Mouse (Mus musculus) kidney, embryonic 16.5 days (tissue): ENCODE measurements around the gene Pbx2. TPM values are rescaled to one million over a fixed set of nuclear protein-coding genes. Genes with fewer than 3 reads are reported as not detected.

Experiments used
- ATAC-seq: fragments of 200-750 bp; cut with Nextera tagmentation; 2 replicates; pipeline ENCODE4 v1.8.0; 2017; ENCODE audit warnings: moderate TSS enrichment; ENCODE audit not compliant: low FRiP score, low TSS enrichment
- H3K27ac ChIP-seq: fragments of 300-500 bp; sonication (generic); 2 replicates; pipeline ENCODE4 v1.5.1; 2014; ENCODE audit warnings: low read length
- H3K27me3 ChIP-seq: fragments of 300-500 bp; sonication (generic); 2 replicates; pipeline ENCODE4 v1.6.1; 2014; ENCODE audit warnings: low read length, control low read depth, mixed read lengths; ENCODE audit not compliant: insufficient read depth
- H3K36me3 ChIP-seq: fragments of 300-500 bp; sonication (generic); 2 replicates; pipeline ENCODE4 v1.6.1; 2014; ENCODE audit warnings: low read length, control low read depth, mixed read lengths; ENCODE audit not compliant: insufficient read depth
- H3K4me1 ChIP-seq: fragments of 300-500 bp; sonication (generic); 2 replicates; pipeline ENCODE4 v1.6.1; 2014; ENCODE audit warnings: low read length, control low read depth, mixed read lengths; ENCODE audit not compliant: insufficient read depth
- H3K4me2 ChIP-seq: fragments of 300-500 bp; sonication (generic); replicated peaks from 2 replicates; pipeline ENCODE4 v1.6.1; 2014; ENCODE audit warnings: low read depth, low read length
- H3K4me3 ChIP-seq: fragments of 300-500 bp; sonication (generic); 2 replicates; pipeline ENCODE4 v1.5.1; 2014; ENCODE audit warnings: mild to moderate bottlenecking, low read length
- H3K9ac ChIP-seq: fragments of 300-500 bp; sonication (generic); replicated peaks from 2 replicates; pipeline ENCODE4 v1.6.1; 2014; ENCODE audit warnings: low read length
- H3K9me3 ChIP-seq: fragments of 300-500 bp; sonication (generic); 2 replicates; pipeline ENCODE4 v1.6.1; 2016; ENCODE audit warnings: low read length, control low read depth
- WGBS: fragments of 180-500 bp; shearing (Covaris S2); extraction: QIAGEN DNeasy Blood & Tissue Kit; methylation state at CpG from one replicate; pipeline ENCODE4 v1.1.7; 2014; 5-methylcytosine and 5-hydroxymethylcytosine counted together
- polyA plus RNA-seq: library from polyadenylated mRNA; unstranded; fragments of >200 nt; fragmentation: Nextera tagmentation; extraction: Ambion mirVana; gene quantifications from 2 replicates; pipeline ENCODE4 v1.2.1, GENCODE M21; 2015

The Pbx2 gene
- polyA plus RNA-seq, 1 experiment from 2014 or later: 13.1 TPM

- Histone ChIP-seq H3K4me3 (no peak overlapping the region), H3K9ac (no peak overlapping the region; the same call in 1 of the 2 replicates), H3K4me1 (peaks cover 62% of the 10 kb centered on the region), H3K9me3 (no peaks in the 10 kb centered on the region), H3K4me2 (peak overlapping the region; percentile 95; the same call in 1 of the 2 replicates), H3K27ac (no peak overlapping the region; the same call in 1 of the 2 replicates), H3K36me3 (peaks cover 28% of the 10 kb centered on the region), H3K27me3 (no peaks in the 10 kb centered on the region)
- no peak for ATAC-seq
- WGBS: 45% methylated on average over 8 of the region's 8 CpGs
Observed at GRCm38 (mm10) chr17:34596098-34596497, 5.0 kb downstream of the Pbx2 start.

- Histone ChIP-seq H3K27me3 (no peaks in the 10 kb centered on the region), H3K27ac (peak within 1 kb of the TSS; percentile 74), H3K4me2 (peak within 1 kb of the TSS; percentile 10; the same call in 1 of the 2 replicates), H3K9ac (peak within 1 kb of the TSS; percentile 56), H3K4me3 (no peak within 1 kb of the TSS), H3K4me1 (peaks cover 64% of the 10 kb centered on the region), H3K36me3 (peaks cover 33% of the 10 kb centered on the region), H3K9me3 (no peaks in the 10 kb centered on the region)
- ATAC-seq: no peak
- 26% methylated on average over 5 of the region's 6 CpGs for WGBS
Observed at GRCm38 (mm10) chr17:34597566-34598095, 6.6 kb downstream of the Pbx2 start, which contains the start of gene Ager. Gene Ager (plus strand): TSS chr17:34597862.

DNA sequence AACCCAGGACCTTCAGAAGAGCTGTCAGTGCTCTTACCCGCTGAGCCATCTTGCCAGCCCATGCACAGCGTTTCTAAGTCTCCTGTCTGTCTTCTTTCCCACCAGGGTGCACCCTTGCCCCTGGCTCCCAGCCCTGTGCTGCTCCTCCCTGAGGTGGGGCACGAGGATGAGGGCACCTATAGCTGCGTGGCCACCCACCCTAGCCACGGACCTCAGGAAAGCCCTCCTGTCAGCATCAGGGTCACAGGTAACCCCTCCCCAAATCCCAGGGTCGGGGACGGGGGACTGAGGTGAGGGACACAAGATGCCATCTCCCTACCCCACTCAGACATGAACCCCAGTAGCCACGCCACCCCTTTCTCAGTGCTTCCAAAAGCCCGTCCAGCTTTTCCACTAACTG lies 8.8 kb downstream of the Pbx2 start:
- Histone ChIP-seq H3K4me3 (no peak overlapping the region), H3K4me1 (peaks cover 55% of the 10 kb centered on the region), H3K9me3 (no peaks in the 10 kb centered on the region), H3K36me3 (peaks cover 27% of the 10 kb centered on the region), H3K4me2 (no peak overlapping the region), H3K27me3 (no peaks in the 10 kb centered on the region), H3K27ac (no peak overlapping the region), H3K9ac (no peak overlapping the region)
- ATAC-seq: no peak
- WGBS: 80% methylated on average over 9 of the region's 9 CpGs

- 84% methylated on average over 12 of the region's 12 CpGs for WGBS
- peaks cover 13% of the 10 kb centered on the region for H3K36me3 ChIP-seq
- H3K4me3 ChIP-seq: no peak overlapping the region
- no peaks in the 10 kb centered on the region for H3K27me3 ChIP-seq
- H3K9me3 ChIP-seq: no peaks in the 10 kb centered on the region
- peaks cover 46% of the 10 kb centered on the region for H3K4me1 ChIP-seq
- no peak overlapping the region for H3K9ac ChIP-seq
- 0 out of 2 replicates have a peak overlapping the region, but pooled peaks have one; percentile 86 for H3K4me2 ChIP-seq
- H3K27ac ChIP-seq: no peak overlapping the region
- no peak for ATAC-seq
Observed at GRCm38 (mm10) chr17:34601796-34602195, 10.7 kb downstream of the Pbx2 start.

DNA sequence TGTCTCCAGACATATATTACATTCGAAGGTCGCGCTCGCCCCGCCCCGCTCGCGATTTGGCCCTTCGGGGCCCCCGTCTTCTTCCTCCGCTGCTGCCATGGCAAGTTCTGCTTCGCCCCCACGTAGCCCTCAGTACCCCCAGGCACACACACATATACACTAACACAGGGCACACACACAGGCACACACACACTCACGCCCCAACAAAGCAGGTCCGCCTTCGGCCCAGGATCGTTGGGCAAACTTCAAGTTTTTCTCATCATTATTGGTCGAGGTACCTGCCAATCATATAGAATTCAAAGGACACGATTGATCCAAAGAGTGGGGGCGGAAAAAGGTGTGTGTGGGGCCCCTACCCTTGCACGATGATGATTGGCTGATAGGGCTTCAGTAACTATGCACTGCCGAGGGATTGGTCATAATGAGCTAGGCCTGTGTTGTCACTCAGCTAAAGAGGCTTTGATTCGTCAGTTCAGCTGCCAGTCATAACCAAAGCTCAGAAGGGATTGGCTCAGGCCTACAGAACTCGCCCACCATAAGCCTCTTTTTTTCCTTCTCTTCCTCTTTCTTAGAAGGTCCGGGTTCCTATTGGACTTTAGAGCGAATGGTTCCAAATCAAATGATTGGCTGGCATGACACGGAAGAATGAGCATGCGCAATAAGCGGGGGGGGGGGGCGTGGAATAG lies 12.5 kb downstream of the Pbx2 start, which contains the start of gene Rnf5:
TSS of gene Rnf5 (minus strand) at position 316 of the 686 bp plus-strand sequence.
- Histone ChIP-seq H3K4me1 (peaks cover 48% of the 10 kb centered on the region), H3K27ac (peak within 1 kb of the TSS; percentile 97), H3K4me3 (peak within 1 kb of the TSS; percentile 70), H3K27me3 (no peaks in the 10 kb centered on the region), H3K36me3 (peaks cover 13% of the 10 kb centered on the region), H3K9ac (peak within 1 kb of the TSS; percentile 90), H3K9me3 (no peaks in the 10 kb centered on the region), H3K4me2 (peak within 1 kb of the TSS; percentile 89)
- under 1% methylated on average over 30 of the region's 30 CpGs for WGBS
- ATAC-seq: peak; percentile 97

DNA sequence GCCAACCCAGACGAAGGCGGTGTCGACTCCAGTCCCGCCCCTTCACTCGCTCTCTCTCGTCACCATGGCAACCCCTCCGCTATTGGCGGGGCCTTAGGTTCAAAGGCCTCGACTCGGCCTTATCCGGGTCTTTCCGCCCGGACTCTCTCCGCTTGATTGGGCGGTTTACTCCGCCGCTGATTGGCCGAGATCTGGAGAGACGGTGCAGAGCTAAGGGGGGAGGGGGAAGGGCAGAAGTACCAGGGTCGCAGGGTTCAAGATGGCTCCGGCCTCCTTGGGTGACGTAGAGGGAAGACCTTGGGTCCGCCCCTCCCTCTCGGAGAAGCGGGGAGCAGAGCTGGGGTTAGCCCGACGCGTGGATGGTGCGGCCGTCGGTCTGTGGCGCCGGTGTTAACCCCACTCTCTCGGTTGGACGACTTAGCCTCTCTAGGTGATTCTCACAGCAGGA lies 13.0 kb downstream of the Pbx2 start, which contains the start of gene Agpat1:
TSS of gene Agpat1 (plus strand) at position 202 of the 448 bp plus-strand sequence.
- Histone ChIP-seq H3K27ac (peak within 1 kb of the TSS; percentile 97), H3K27me3 (no peaks in the 10 kb centered on the region), H3K4me1 (peaks cover 51% of the 10 kb centered on the region), H3K4me2 (peak within 1 kb of the TSS; percentile 89), H3K4me3 (peak within 1 kb of the TSS; percentile 70), H3K9ac (peak within 1 kb of the TSS; percentile 90), H3K9me3 (no peaks in the 10 kb centered on the region), H3K36me3 (peaks cover 13% of the 10 kb centered on the region)
- WGBS: 0% methylated on average over 35 of the region's 35 CpGs
- ATAC-seq: peak; percentile 92

DNA sequence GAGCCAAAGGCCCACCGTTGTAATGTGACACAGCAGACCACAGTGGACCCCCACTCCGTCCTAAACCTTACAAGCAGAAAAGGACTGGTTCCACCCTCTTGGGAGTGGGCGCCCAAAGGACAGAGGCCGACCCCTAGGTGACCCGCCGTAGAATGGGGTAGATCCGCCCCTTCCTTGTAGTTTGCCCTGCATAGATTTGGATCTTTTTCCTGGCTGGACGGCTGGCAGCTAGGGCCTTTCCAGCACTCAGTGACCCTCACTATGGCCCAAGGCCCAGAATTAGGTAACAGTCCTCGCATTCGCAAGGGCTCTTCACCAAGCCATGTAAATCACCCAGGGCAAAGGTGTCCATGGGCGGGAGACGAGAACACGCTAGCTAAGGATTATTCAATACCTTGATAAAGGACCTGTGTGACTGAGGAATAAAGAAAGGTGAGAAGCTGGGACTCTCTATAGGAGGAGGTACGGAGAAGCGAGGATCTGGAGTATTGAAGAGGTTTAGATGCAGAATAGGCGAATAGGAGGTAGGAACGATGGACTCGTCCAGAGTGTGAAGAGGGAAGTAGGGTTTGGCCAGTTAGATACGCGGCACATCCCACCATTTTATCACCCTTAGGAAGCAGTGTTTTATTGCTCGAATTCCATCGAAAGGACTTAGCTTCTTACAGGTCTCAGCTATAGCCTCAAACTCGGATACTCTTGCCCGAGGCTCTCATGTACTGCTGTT lies 13.6 kb downstream of the Pbx2 start:
- Histone ChIP-seq H3K36me3 (peaks cover 13% of the 10 kb centered on the region), H3K4me3 (peak overlapping the region; percentile 64), H3K27ac (peak overlapping the region; percentile 97), H3K27me3 (no peaks in the 10 kb centered on the region), H3K9me3 (no peaks in the 10 kb centered on the region), H3K4me2 (peak overlapping the region; percentile 89), H3K4me1 (peaks cover 50% of the 10 kb centered on the region), H3K9ac (peak overlapping the region; percentile 90)
- no peak; the same call in none of the 2 replicates for ATAC-seq
- WGBS: 10% methylated on average over 24 of the region's 24 CpGs

- Histone ChIP-seq H3K27ac (peak overlapping the region; percentile 97), H3K9ac (peak overlapping the region; percentile 90), H3K4me1 (peaks cover 50% of the 10 kb centered on the region), H3K4me2 (peak overlapping the region; percentile 89), H3K4me3 (peak overlapping the region; percentile 64), H3K9me3 (no peaks in the 10 kb centered on the region), H3K36me3 (peaks cover 12% of the 10 kb centered on the region), H3K27me3 (no peaks in the 10 kb centered on the region)
- WGBS: under 1% methylated on average over 26 of the region's 30 CpGs
- ATAC-seq: peak; percentile 46
Observed at GRCm38 (mm10) chr17:34605609-34606008, 14.5 kb downstream of the Pbx2 start.

DNA sequence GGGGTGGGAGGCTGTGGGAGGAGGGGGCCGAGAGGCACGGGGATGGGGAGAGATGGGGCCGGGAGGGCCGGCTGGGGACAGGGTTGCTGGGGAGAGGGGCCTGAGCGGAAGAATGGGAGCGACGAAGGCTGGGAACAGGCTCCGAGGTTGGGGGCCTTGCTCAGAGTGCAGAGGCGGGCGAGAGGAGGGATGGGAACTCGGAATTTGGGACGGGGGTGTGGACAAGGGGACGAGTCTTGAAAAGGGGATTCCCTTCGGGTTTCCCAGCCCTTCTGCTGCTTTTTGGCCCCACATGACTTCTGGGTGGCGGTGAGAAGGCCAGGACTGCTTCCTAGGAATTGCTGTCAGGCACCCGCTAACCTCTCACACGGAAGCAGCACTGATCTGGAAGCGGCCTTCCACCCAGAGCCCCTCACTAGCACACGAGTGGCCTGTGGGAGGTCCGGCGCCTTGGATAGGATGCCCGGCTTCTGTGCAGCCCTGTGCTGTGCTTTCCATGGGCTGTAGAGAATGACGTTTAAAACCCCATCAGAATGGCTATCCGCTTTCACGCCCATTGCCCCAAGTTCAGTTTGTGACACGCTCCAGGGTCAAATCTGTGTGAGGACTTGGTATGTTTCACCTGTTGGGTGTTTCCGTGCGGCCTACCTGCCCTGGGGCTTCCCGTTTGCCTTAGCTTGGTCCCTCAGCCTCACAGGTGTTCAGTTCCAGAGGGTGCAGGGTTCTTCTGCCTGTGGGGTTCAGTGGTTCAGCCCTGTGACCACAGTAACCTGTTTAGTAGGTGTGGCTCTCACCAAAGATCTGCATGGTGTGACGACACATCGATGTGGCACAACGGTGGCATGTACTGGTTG lies 15.3 kb downstream of the Pbx2 start:
- WGBS: 10% methylated on average over 32 of the region's 32 CpGs
- Histone ChIP-seq H3K4me3 (peak overlapping the region; percentile 64), H3K4me2 (peak overlapping the region; percentile 89), H3K27me3 (no peaks in the 10 kb centered on the region), H3K9me3 (no peaks in the 10 kb centered on the region), H3K27ac (peak overlapping the region; percentile 97), H3K4me1 (peaks cover 50% of the 10 kb centered on the region), H3K9ac (peak overlapping the region; percentile 90), H3K36me3 (peaks cover 16% of the 10 kb centered on the region; the same call in 1 of the 2 replicates)
- no peak for ATAC-seq
